Comparison of ENCODE assay signal across 28 mouse cellular contexts in the genomic region with DNA sequence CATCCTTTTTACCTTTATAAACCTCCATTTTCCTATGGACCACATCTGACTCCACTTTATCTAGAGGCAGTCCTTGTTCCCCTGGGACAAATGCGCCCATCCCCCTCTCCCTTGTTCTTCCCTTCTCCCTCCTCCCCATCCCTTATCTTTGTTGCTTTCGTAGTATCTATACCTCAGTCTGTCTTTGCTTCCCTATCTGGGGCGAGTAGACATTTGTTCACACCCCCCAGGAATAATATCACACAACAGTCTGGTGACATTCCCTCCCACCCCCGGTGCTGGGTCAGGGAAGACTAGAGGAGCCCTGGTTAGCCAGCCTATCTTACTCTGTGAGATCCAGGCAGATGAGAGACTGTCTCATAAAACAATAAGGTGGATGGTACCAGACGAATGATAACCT. TPM values are rescaled to one million over a fixed set of nuclear protein-coding genes. Genes with fewer than 3 reads are reported as not detected.
A peak's percentile ranks its signal among the peaks of the same experiment; 100 is the strongest.
DNase-seq lines count a peak whose midpoint lies in the region; ATAC-seq and TF ChIP-seq lines count a peak whose summit lies in the region.
"Had no signal": no experiment of that assay in that cellular context is flagged by ENCODE, and none has a peak within 500 bp of the region (broad histone marks: within the 10 kb centered on the region; RNA-seq: fewer than 3 reads in every experiment).

No protein-coding gene starts in this region.

- no peaks in the 10 kb centered on the region for H3K36me3 ChIP-seq in midbrain, embryonic 11.5 days (ENCODE audit: control insufficient read depth, insufficient read depth, low read length)
- H3K36me3 ChIP-seq in midbrain, embryonic 14.5 days (ENCODE audit: control insufficient read depth, insufficient read depth, low read length): no peaks in the 10 kb centered on the region
- H3K36me3 ChIP-seq in liver, embryonic 12.5 days: no peaks in the 10 kb centered on the region
- H3K36me3 ChIP-seq in liver, embryonic 15.5 days (replicated peaks): no peaks in the 10 kb centered on the region
- H3K36me3 ChIP-seq in hindbrain, postnatal 0 days (ENCODE audit: insufficient read depth, low read length): no peaks in the 10 kb centered on the region
- H3K36me3 ChIP-seq: embryonic facial prominence, embryonic 13.5 days; forebrain, embryonic 10.5 days; hindbrain, embryonic 10.5 days; hindbrain, embryonic 13.5 days had no signal

- no peaks in the 10 kb centered on the region for H3K9me3 ChIP-seq in midbrain, embryonic 11.5 days (ENCODE audit: control insufficient read depth, low read length)
- no peaks in the 10 kb centered on the region for H3K9me3 ChIP-seq in midbrain, embryonic 14.5 days (ENCODE audit: control insufficient read depth, low read length)
- H3K9me3 ChIP-seq in liver, embryonic 12.5 days (replicated peaks): no peaks in the 10 kb centered on the region
- no peaks in the 10 kb centered on the region for H3K9me3 ChIP-seq in liver, embryonic 15.5 days (replicated peaks)
- no peaks in the 10 kb centered on the region for H3K9me3 ChIP-seq in hindbrain, postnatal 0 days (ENCODE audit: low read length)
- H3K9me3 ChIP-seq: embryonic facial prominence, embryonic 13.5 days; forebrain, embryonic 10.5 days; forebrain, embryonic 13.5 days; hindbrain, embryonic 10.5 days; hindbrain, embryonic 13.5 days had no signal

- 86% methylated on average over 5 of the region's 5 CpGs for WGBS in midbrain, embryonic 11.5 days
- WGBS in midbrain, embryonic 14.5 days: 83% methylated on average over 5 of the region's 5 CpGs
- 31% methylated on average over 5 of the region's 5 CpGs for WGBS in liver, embryonic 12.5 days (ENCODE audit: insufficient replicate concordance)
- WGBS in liver, embryonic 15.5 days (ENCODE audit: insufficient replicate concordance): 29% methylated on average over 5 of the region's 5 CpGs
- whole genome bisulfite sequencing in hindbrain, postnatal 0 days: 87% methylated on average over 5 of the region's 5 CpGs

- H3K27me3 ChIP-seq in midbrain, embryonic 11.5 days (ENCODE audit: control insufficient read depth, insufficient read depth, low read length): no peaks in the 10 kb centered on the region
- H3K27me3 ChIP-seq in midbrain, embryonic 14.5 days (ENCODE audit: control insufficient read depth, insufficient read depth, low read length): no peaks in the 10 kb centered on the region
- no peaks in the 10 kb centered on the region for H3K27me3 ChIP-seq in liver, embryonic 12.5 days (replicated peaks)
- H3K27me3 ChIP-seq in liver, embryonic 15.5 days: no peaks in the 10 kb centered on the region
- H3K27me3 ChIP-seq in hindbrain, postnatal 0 days (ENCODE audit: insufficient read depth, low read length): no peaks in the 10 kb centered on the region
- H3K27me3 ChIP-seq: embryonic facial prominence, embryonic 13.5 days; forebrain, embryonic 13.5 days; hindbrain, embryonic 13.5 days had no signal

- H3K27ac ChIP-seq in midbrain, embryonic 11.5 days (ENCODE audit: low read depth, low read length): no peak overlapping the region
- H3K27ac ChIP-seq in midbrain, embryonic 14.5 days (replicated peaks; ENCODE audit: low read depth, low read length): no peak overlapping the region
- H3K27ac ChIP-seq in liver, embryonic 12.5 days: no peak overlapping the region
- H3K27ac ChIP-seq in liver, embryonic 15.5 days (replicated peaks): no peak overlapping the region
- H3K27ac ChIP-seq in hindbrain, postnatal 0 days: no peak overlapping the region
- H3K27ac ChIP-seq: embryonic facial prominence, embryonic 13.5 days; forebrain, embryonic 10.5 days; forebrain, embryonic 13.5 days; hindbrain, embryonic 10.5 days; hindbrain, embryonic 13.5 days had no signal

- no peak overlapping the region for H3K9ac ChIP-seq in midbrain, embryonic 11.5 days (ENCODE audit: low read length)
- H3K9ac ChIP-seq in midbrain, embryonic 14.5 days (replicated peaks; ENCODE audit: low read length): no peak overlapping the region
- no peak overlapping the region for H3K9ac ChIP-seq in liver, embryonic 12.5 days
- H3K9ac ChIP-seq in liver, embryonic 15.5 days: no peak overlapping the region
- no peak overlapping the region for H3K9ac ChIP-seq in hindbrain, postnatal 0 days (replicated peaks; ENCODE audit: low read length)
- H3K9ac ChIP-seq: embryonic facial prominence, embryonic 13.5 days; forebrain, embryonic 13.5 days; hindbrain, embryonic 13.5 days had no signal

- no peaks in the 10 kb centered on the region for H3K4me1 ChIP-seq in midbrain, embryonic 11.5 days (ENCODE audit: control insufficient read depth, insufficient read depth, low read length)
- no peaks in the 10 kb centered on the region for H3K4me1 ChIP-seq in midbrain, embryonic 14.5 days (ENCODE audit: control insufficient read depth, insufficient read depth, low read length)
- H3K4me1 ChIP-seq in liver, embryonic 12.5 days: peaks cover 5% of the 10 kb centered on the region
- no peaks in the 10 kb centered on the region for H3K4me1 ChIP-seq in liver, embryonic 15.5 days (replicated peaks)
- no peaks in the 10 kb centered on the region for H3K4me1 ChIP-seq in hindbrain, postnatal 0 days (ENCODE audit: insufficient read depth, low read length)
- H3K4me1 ChIP-seq: embryonic facial prominence, embryonic 13.5 days; forebrain, embryonic 10.5 days; forebrain, embryonic 13.5 days; hindbrain, embryonic 10.5 days; hindbrain, embryonic 13.5 days had no signal

- peak; percentile 26 for DNase-seq in midbrain, embryonic 11.5 days (ENCODE audit: low spot score, missing footprints)
- DNase-seq in midbrain, embryonic 14.5 days: no peak
- DNase-seq in thymus, postnatal 14 days: no peak
- DNase-seq in hindbrain, postnatal 0 days (ENCODE audit: low spot score): no peak
- DNase-seq in adrenal gland, postnatal 4 days (ENCODE audit: low spot score in 2 of 2): no peak
- DNase-seq: adrenal gland, adult 8-10 months; adrenal gland, postnatal 25 days; cerebellum, adult 18-20 months; cerebellum, adult 9-10 months; cerebellum, postnatal 25 days; gastrocnemius, postnatal 10 days; gastrocnemius, postnatal 36 days; heart, postnatal 36 days had no signal

- no peak overlapping the region for H3K4me2 ChIP-seq in midbrain, embryonic 11.5 days
- no peak overlapping the region for H3K4me2 ChIP-seq in midbrain, embryonic 14.5 days (ENCODE audit: low read length)
- no peak overlapping the region for H3K4me2 ChIP-seq in liver, embryonic 12.5 days
- no peak overlapping the region for H3K4me2 ChIP-seq in liver, embryonic 15.5 days
- no peak overlapping the region for H3K4me2 ChIP-seq in hindbrain, postnatal 0 days (ENCODE audit: low read depth, low read length)
- H3K4me2 ChIP-seq: embryonic facial prominence, embryonic 13.5 days; forebrain, embryonic 13.5 days; heart, embryonic 11.5 days; hindbrain, embryonic 13.5 days had no signal

- TF ChIP-seq CTCF in hindbrain, postnatal 0 days (IDR thresholded peaks at IDR 0.05; ENCODE audit: low read depth): no peak

- no peak for ATAC-seq in midbrain, embryonic 11.5 days (ENCODE audit: low FRiP score)
- ATAC-seq in midbrain, embryonic 14.5 days (ENCODE audit: low FRiP score, low TSS enrichment): no peak
- peak; percentile 74 for ATAC-seq in liver, embryonic 12.5 days
- peak; percentile 57; the same call in 1 of the 2 replicates for ATAC-seq in liver, embryonic 15.5 days (ENCODE audit: insufficient read depth)
- peak; percentile 44 for ATAC-seq in megakaryocyte-erythroid progenitor cell, adult 5-6 weeks (replicated peaks; ENCODE audit: low FRiP score, low TSS enrichment, poor library complexity, severe bottlenecking)
- no peak for ATAC-seq in hindbrain, postnatal 0 days
- ATAC-seq: activated CD4-positive, CD25-positive, alpha-beta regulatory T cell, adult 4 months; CD4-positive, CD25-positive, alpha-beta regulatory T cell, adult 4 months; forebrain, embryonic 13.5 days; forebrain, embryonic 16.5 days; hindbrain, embryonic 16.5 days had no signal

- no peak overlapping the region for H3K4me3 ChIP-seq in midbrain, embryonic 11.5 days (ENCODE audit: low read depth, low read length)
- H3K4me3 ChIP-seq in midbrain, embryonic 14.5 days (replicated peaks; ENCODE audit: low read depth, low read length): no peak overlapping the region
- no peak overlapping the region for H3K4me3 ChIP-seq in liver, embryonic 12.5 days
- H3K4me3 ChIP-seq in liver, embryonic 15.5 days (replicated peaks): no peak overlapping the region
- H3K4me3 ChIP-seq in hindbrain, postnatal 0 days (ENCODE audit: low read length): no peak overlapping the region
- H3K4me3 ChIP-seq: embryonic facial prominence, embryonic 13.5 days; forebrain, embryonic 10.5 days; forebrain, embryonic 13.5 days; hindbrain, embryonic 10.5 days; hindbrain, embryonic 13.5 days had no signal

RNA-seq across cellular contexts. Expression of a gene that starts 9.4 kb away (rescaled TPM):
- 0.10 TPM in 1 of 2 replicates, not detected in the other for polyA plus RNA-seq in midbrain, embryonic 11.5 days (2014; fragmentation: Nextera tagmentation; extraction: Ambion mirVana)
- polyA plus RNA-seq in midbrain, embryonic 14.5 days (2014; fragmentation: Nextera tagmentation; extraction: Ambion mirVana): 0.43 and 0.47 TPM in 2 replicates
- not detected in 2 replicates for polyA plus RNA-seq in liver, embryonic 12.5 days (2016; fragmentation: Nextera tagmentation; extraction: Ambion mirVana)
- 0.02 TPM in 1 of 2 replicates, not detected in the other for polyA plus RNA-seq in liver, embryonic 15.5 days (2015; fragmentation: Nextera tagmentation; extraction: Ambion mirVana)
- total RNA-seq in megakaryocyte-erythroid progenitor cell, adult 5-6 weeks (2014; fragmentation: Nextera tagmentation): 0.24 TPM in 1 of 2 replicates, not detected in the other
- not detected in 2 replicates for total RNA-seq in megakaryocyte-erythroid progenitor cell, adult 5-6 weeks (2017)
- total RNA-seq in hindbrain, postnatal 0 days (2014; rRNA removed): 2.5 and 3.6 TPM in 2 replicates
- polyA plus RNA-seq in hindbrain, postnatal 0 days (2015; fragmentation: Nextera tagmentation; extraction: Ambion mirVana): 0.94 and 0.95 TPM in 2 replicates
- under 1 TPM; 0.14 to 0.17 TPM for total RNA-seq in adrenal gland, postnatal 4 days (2021)
- total RNA-seq: gastrocnemius, postnatal 36 days had no signal
- polyA plus RNA-seq: embryonic facial prominence, embryonic 13.5 days; forebrain, embryonic 10.5 days; heart, embryonic 11.5 days; heart, embryonic 14.5 days; heart, postnatal 0 days had no signal

RNA-seq across cellular contexts. Expression of a gene that starts 23.1 kb away (rescaled TPM):
- polyA plus RNA-seq in midbrain, embryonic 11.5 days (2014; fragmentation: Nextera tagmentation; extraction: Ambion mirVana): 14.1 and 15.5 TPM in 2 replicates
- polyA plus RNA-seq in midbrain, embryonic 14.5 days (2014; fragmentation: Nextera tagmentation; extraction: Ambion mirVana): 20.1 and 25.8 TPM in 2 replicates
- 13.3 and 13.5 TPM in 2 replicates for polyA plus RNA-seq in liver, embryonic 12.5 days (2016; fragmentation: Nextera tagmentation; extraction: Ambion mirVana)
- 8.2 and 9.1 TPM in 2 replicates for polyA plus RNA-seq in liver, embryonic 15.5 days (2015; fragmentation: Nextera tagmentation; extraction: Ambion mirVana)
- total RNA-seq in megakaryocyte-erythroid progenitor cell, adult 5-6 weeks (2014; fragmentation: Nextera tagmentation): 24.0 and 25.4 TPM in 2 replicates
- total RNA-seq in megakaryocyte-erythroid progenitor cell, adult 5-6 weeks (2017): 40.7 and 53.1 TPM in 2 replicates
- 25.1 and 28.0 TPM in 2 replicates for total RNA-seq in hindbrain, postnatal 0 days (2014; rRNA removed)
- polyA plus RNA-seq in hindbrain, postnatal 0 days (2015; fragmentation: Nextera tagmentation; extraction: Ambion mirVana): 17.4 and 18.7 TPM in 2 replicates
- 10 to 100 TPM; 41.9 to 44.7 TPM for total RNA-seq in adrenal gland, postnatal 4 days (2021)

Comparison
In these comparisons a context has a peak if more than half of its experiments do, and no peak if none do; other contexts are left out.
1. ATAC-seq: peak in liver, embryonic 12.5 days (single experiment), liver, embryonic 15.5 days (single experiment) and megakaryocyte-erythroid progenitor cell, adult 5-6 weeks (single experiment); none in midbrain, embryonic 11.5 days (single experiment), midbrain, embryonic 14.5 days (single experiment) and hindbrain, postnatal 0 days (single experiment).